In the genomic region with DNA sequence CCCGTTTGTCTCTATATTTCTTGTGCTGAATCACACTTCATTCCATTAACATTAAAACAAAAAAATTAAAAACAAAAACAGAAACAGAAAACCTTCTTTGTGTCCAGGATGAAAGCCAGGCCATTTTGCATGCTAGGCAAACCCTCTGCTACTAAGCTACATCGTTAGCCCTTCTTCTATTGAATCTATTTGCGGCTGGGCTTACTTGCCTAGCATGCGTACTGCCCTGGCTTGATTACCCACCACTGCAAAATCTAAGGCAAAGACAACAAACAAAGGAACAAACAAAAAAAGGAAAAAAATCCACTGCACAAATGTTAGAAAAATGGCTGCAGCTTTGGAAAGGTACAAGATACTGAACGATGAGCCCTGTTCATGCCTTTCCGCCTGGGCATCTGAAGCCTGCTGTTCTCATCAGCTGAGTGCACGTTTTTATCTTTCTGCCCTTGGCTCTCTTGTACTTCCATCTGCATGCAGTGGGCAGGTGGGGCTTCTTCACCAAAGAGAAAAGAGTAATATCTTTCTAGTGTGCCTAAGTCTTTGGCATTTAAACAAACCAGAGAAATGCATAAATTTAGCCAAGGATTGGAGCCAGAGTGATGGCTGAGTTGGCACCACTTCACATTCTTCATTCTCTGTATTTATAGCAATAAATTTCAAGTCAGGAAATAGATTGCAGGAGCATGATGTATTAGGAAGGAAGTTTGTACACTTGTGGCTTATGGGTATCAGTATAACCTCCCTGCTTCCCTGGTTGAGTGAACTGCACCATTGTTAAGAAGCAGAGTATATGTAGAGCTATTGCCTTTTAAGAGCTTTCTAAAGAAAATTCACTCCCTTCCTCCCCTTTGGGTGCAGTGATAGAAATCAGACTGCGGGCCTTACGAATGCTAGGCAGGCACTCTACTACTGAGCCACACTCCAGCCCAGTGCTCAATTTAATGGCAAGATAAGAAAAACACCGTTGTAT, we compare ENCODE assay signal across 11 mouse cellular contexts.
A peak's percentile ranks its signal among the peaks of the same experiment; 100 is the strongest.
DNase-seq lines count a peak whose midpoint lies in the region; ATAC-seq and TF ChIP-seq lines count a peak whose summit lies in the region.
"Had no signal": no experiment of that assay in that cellular context is flagged by ENCODE, and none has a peak within 500 bp of the region (broad histone marks: within the 10 kb centered on the region; RNA-seq: fewer than 3 reads in every experiment).

No protein-coding gene starts in this region.

- no peaks in the 10 kb centered on the region for H3K36me3 ChIP-seq in forebrain, embryonic 15.5 days
- no peaks in the 10 kb centered on the region for H3K36me3 ChIP-seq in forebrain, embryonic 11.5 days (ENCODE audit: control insufficient read depth, insufficient read depth, low read length)
- no peaks in the 10 kb centered on the region for H3K36me3 ChIP-seq in hindbrain, postnatal 0 days (ENCODE audit: insufficient read depth, low read length)
- H3K36me3 ChIP-seq: embryonic facial prominence, embryonic 15.5 days had no signal

- ATAC-seq in forebrain, embryonic 15.5 days (replicated peaks), result peak; percentile 78
- ATAC-seq in forebrain, embryonic 11.5 days (replicated peaks; ENCODE audit: low FRiP score), result no peak
- no peak; the same call in 1 of the 2 replicates for ATAC-seq in hindbrain, postnatal 0 days
- ATAC-seq: CD4-positive, CD25-positive, alpha-beta regulatory T cell, adult 4 months had no signal

- H3K4me1 ChIP-seq in forebrain, embryonic 15.5 days, result peaks cover 20% of the 10 kb centered on the region
- no peaks in the 10 kb centered on the region; the same call in 1 of the 2 replicates for H3K4me1 ChIP-seq in forebrain, embryonic 11.5 days (replicated peaks; ENCODE audit: control insufficient read depth, insufficient read depth, low read length)
- no peaks in the 10 kb centered on the region; the same call in 1 of the 2 replicates for H3K4me1 ChIP-seq in hindbrain, postnatal 0 days (ENCODE audit: insufficient read depth, low read length)

- no peak overlapping the region for H3K4me3 ChIP-seq in forebrain, embryonic 15.5 days
- no peak overlapping the region for H3K4me3 ChIP-seq in forebrain, embryonic 11.5 days (ENCODE audit: low read depth, low read length)
- H3K4me3 ChIP-seq in left cerebral cortex, adult 2 months, result no peak overlapping the region
- H3K4me3 ChIP-seq in hindbrain, postnatal 0 days (ENCODE audit: low read length), result no peak overlapping the region
- H3K4me3 ChIP-seq: embryonic facial prominence, embryonic 15.5 days had no signal

- H3K27me3 ChIP-seq in forebrain, embryonic 15.5 days, result no peaks in the 10 kb centered on the region
- H3K27me3 ChIP-seq in forebrain, embryonic 11.5 days (ENCODE audit: control insufficient read depth, insufficient read depth, low read length), result no peaks in the 10 kb centered on the region
- H3K27me3 ChIP-seq in hindbrain, postnatal 0 days (ENCODE audit: insufficient read depth, low read length), result no peaks in the 10 kb centered on the region
- H3K27me3 ChIP-seq: embryonic facial prominence, embryonic 15.5 days had no signal

- H3K9me3 ChIP-seq in forebrain, embryonic 15.5 days, result no peaks in the 10 kb centered on the region
- H3K9me3 ChIP-seq in forebrain, embryonic 11.5 days (ENCODE audit: control insufficient read depth, low read length), result no peaks in the 10 kb centered on the region
- no peaks in the 10 kb centered on the region for H3K9me3 ChIP-seq in hindbrain, postnatal 0 days (ENCODE audit: low read length)
- H3K9me3 ChIP-seq: embryonic facial prominence, embryonic 15.5 days had no signal

- WGBS in forebrain, embryonic 15.5 days, result 40% methylated on average over 10 of the region's 10 CpGs
- WGBS in forebrain, embryonic 11.5 days, result 70% methylated on average over 10 of the region's 10 CpGs
- 58% methylated on average over 10 of the region's 10 CpGs for WGBS in hindbrain, postnatal 0 days

- TF ChIP-seq POLR2A in brain, embryonic 14.5 days (IDR thresholded peaks at IDR 0.05; ENCODE audit: borderline replicate concordance, extremely low read depth, insufficient read depth, insufficient read length, poor library complexity, severe bottlenecking), result no peak

- H3K9ac ChIP-seq in forebrain, embryonic 15.5 days (replicated peaks), result no peak overlapping the region
- H3K9ac ChIP-seq in forebrain, embryonic 11.5 days (ENCODE audit: low read length), result no peak overlapping the region
- H3K9ac ChIP-seq in hindbrain, postnatal 0 days (replicated peaks; ENCODE audit: low read length), result no peak overlapping the region
- H3K9ac ChIP-seq: embryonic facial prominence, embryonic 15.5 days had no signal

- no peak for DNase-seq in forebrain, embryonic 11.5 days (ENCODE audit: low spot score)
- no peak for DNase-seq in left cerebral cortex, adult 2 months (ENCODE audit: extremely low spot score in 1 of 2, low spot score in 2 of 2)
- no peak for DNase-seq in left cerebral cortex, adult 18-20 months (ENCODE audit: low spot score in 2 of 2)
- peak; percentile 65 for DNase-seq in brain, embryonic 14.5 days (ENCODE audit: low read depth)
- no peak for DNase-seq in hindbrain, postnatal 0 days (ENCODE audit: low spot score)
- DNase-seq in testis, postnatal 14 days (ENCODE audit: low spot score), result no peak
- no peak for DNase-seq in thymus, postnatal 10 days (ENCODE audit: low spot score in 2 of 2)
- DNase-seq: heart, postnatal 36 days had no signal

- intact Hi-C loops in left cerebral cortex, adult 2 months (cut with DNase I), result no loop called here

- no peak for TF ChIP-seq CTCF in left cerebral cortex, adult 2 months (IDR thresholded peaks at IDR 0.05)
- TF ChIP-seq CTCF in brain, embryonic 14.5 days (IDR thresholded peaks at IDR 0.05; ENCODE audit: borderline replicate concordance, extremely low read depth, insufficient read depth, insufficient read length), result no peak
- TF ChIP-seq CTCF in hindbrain, postnatal 0 days (IDR thresholded peaks at IDR 0.05; ENCODE audit: low read depth), result no peak

- H3K27ac ChIP-seq in forebrain, embryonic 15.5 days (replicated peaks), result peak overlapping the region; percentile 83
- no peak overlapping the region for H3K27ac ChIP-seq in forebrain, embryonic 11.5 days (ENCODE audit: low read depth, low read length)
- peak overlapping the region; percentile 69 for H3K27ac ChIP-seq in left cerebral cortex, adult 2 months
- H3K27ac ChIP-seq in hindbrain, postnatal 0 days, result peak overlapping the region; percentile 38
- H3K27ac ChIP-seq: embryonic facial prominence, embryonic 15.5 days had no signal

- H3K4me2 ChIP-seq in forebrain, embryonic 15.5 days (replicated peaks), result no peak overlapping the region; the same call in 1 of the 2 replicates
- H3K4me2 ChIP-seq in forebrain, embryonic 11.5 days (ENCODE audit: low read depth, low read length, severe bottlenecking), result no peak overlapping the region
- H3K4me2 ChIP-seq in hindbrain, postnatal 0 days (ENCODE audit: low read depth, low read length), result no peak overlapping the region
- H3K4me2 ChIP-seq: embryonic facial prominence, embryonic 15.5 days had no signal
